Mouse (Mus musculus): ENCODE data around the gene Kif19a. TPM values are rescaled to one million over a fixed set of nuclear protein-coding genes. Genes with fewer than 3 reads are reported as not detected.

Gene Kif19a
- total RNA-seq, 2 experiments from 2014 or later, result 0.99 to 1.6 TPM

DNA sequence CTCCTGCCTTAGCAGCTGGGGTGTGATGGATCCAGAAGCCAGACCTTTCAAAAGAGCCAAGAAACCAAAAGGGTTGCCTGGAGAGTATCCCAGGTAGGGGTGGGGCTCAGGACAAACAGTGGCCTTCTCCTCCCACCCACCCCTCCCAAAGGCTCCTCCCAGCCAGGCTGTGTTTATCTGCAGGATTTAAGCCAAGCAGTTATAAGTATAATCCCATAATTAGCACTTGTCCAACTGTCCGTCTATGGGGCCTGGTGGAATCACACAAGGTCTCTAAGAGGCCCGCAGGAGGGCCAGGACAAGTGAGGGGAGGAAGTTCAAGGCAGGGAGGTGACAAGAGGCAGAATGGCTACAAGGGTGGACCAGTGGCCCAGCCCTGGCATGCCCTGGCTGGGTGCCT lies 6.7 kb downstream of the Kif19a start:
- no peak for DNase-seq (ENCODE audit: low spot score in 2 of 2)

DNA sequence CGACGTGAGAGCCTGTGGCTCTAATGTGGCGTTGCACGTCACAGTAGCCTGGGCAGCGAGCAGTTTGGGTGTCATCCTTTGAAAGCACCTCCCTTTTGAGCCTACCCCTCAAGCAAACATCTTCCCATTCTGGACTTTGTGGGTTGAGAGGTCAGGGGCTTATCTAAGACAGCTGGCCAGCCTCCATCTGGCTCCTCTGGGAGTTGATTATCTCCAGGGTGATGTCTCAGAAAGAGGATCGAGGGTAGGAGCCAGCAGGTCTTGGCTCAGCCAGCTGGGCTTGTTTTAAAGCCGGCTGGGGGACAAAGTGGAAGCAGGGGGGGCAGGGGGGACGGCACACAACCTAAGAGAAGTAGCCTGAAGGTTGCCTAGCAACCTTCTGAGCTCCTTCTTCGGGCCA lies 14.9 kb downstream of the Kif19a start:
- no peak for DNase-seq (ENCODE audit: low spot score in 2 of 2)

DNA sequence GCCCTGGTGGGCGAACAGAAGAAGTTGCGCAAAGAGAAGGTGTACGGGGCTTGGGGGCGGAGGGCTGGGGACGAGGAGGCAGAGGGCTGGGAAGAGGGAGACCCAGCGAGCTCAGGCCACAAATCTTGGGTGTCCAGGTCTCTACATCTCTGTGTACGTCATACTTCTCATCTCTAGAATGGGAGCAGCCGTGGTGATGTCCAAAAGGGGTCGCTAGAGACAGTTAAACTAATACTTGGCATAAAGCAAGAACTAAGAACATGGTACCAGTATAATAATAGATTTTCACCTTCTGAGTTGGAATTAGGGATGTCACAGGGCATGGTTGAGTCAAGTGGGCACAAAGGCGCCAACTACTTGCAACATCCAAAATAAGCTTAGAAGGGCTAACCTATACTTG lies 20.7 kb downstream of the Kif19a start:
- DNase-seq (ENCODE audit: low spot score in 2 of 2), result no peak

DNA sequence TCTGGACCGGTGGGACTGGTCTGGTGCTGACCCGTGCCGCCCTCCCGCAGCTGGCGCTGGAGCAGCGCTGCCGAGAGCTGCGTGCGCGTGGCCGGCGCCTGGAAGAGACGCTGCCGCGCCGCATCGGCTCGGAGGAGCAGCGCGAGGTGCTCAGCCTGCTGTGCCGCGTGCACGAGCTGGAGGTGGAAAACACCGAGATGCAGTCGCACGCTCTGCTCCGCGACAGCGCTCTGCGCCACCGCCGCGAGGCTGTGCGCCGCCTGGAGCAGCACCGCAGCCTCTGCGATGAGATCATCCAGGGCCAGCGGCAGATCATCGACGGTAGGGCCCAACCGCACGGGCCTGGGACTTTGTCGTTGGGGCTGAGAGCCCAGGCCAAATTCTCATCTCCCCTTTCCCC lies 21.1 kb downstream of the Kif19a start:
- no peak for DNase-seq (ENCODE audit: low spot score in 2 of 2)

DNA sequence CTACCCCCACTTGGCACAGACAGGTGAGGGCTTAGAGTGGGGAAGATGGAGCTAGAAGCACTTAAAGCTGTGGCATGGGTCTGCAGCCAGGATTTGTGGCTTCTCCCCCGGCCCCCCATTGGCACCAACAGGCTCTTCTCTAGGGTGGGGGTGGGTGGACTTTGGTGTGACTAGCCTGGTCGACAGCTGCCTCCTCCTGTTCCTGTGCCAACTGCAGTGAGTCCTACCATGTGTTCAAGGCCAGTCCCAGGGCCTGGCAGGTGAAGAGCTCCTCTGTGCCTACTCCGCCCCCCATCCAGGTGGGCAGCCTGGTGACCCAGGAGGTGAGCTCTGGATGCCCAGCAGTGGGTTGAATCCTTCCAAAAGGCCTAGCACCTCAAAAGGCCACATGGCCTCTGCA lies 22.4 kb downstream of the Kif19a start:
- no peak for DNase-seq (ENCODE audit: low spot score in 2 of 2)

DNA sequence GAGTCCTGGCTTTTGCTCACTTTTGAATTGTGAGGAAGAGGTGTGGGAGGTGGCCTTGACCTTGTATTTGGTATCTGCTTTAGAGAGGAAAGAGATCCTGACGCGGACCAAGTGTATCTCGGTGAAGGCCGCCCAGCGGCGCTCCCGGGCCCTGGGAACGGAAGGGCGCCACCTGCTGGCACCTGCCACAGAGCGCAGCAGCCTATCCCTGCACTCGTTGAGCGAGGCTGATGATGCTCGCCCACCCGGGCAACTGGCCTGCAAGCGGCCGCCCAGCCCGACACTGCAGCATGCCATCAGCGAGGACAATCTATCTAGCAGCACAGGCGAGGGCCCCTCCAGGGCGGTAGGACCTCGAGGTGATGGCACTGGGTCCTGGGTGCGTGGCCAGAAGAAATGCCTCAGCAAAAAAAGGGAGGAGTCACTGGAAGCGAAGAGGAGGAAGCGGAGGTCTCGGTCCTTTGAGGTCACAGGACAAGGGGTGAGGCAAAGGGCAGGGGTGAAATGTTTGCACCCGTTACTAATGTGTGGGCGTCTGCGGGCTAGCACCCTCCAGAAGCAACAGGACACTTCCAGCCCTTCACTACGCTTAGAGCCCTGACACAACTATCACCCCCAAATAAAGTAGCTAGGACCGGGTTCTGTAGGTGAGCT lies 24.0 kb downstream of the Kif19a start:
- peak; percentile 60 to 64 for DNase-seq (ENCODE audit: low spot score in 2 of 2)

DNA sequence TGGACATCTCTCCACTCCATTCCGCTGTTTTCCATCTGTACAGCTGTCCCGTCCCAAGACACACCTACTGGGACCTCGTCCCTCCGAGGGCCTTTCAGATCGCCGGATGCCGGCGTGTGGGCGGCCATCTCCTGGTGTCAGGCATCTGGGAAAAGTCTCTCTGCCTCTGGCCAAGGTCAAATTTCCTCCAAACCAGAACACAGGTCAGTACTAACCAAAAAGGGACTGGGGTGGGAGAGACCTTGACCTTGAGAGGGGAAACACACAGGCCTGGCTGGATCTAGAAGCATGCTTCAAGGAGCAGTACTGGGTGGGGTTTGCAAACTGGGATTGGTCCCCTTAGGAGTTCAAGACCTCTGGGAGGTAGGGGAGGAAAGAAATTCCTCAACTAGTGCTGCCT lies 24.5 kb downstream of the Kif19a start:
- DNase-seq (ENCODE audit: low spot score in 2 of 2), result no peak

DNA sequence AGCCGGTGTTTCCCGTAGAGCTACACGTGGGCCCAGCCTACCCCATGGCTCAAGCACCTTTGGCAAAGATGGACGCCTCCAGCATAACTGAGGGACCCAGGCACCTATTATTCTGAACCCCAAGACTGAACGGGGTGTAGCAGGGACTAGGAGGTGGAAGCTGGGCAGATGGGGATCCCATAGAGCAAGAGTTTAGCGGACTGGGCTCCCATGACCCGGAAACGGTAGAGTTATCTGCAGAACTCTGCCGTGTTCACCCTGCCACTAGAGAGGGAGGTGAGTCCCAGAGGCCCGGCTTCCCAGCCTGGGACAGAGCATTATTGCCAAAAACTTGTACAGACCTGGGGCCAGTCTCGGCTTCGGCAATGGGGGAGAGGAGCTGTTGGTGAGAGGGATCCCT lies 25.0 kb downstream of the Kif19a start:
- no peak for DNase-seq (ENCODE audit: low spot score in 2 of 2)

DNA sequence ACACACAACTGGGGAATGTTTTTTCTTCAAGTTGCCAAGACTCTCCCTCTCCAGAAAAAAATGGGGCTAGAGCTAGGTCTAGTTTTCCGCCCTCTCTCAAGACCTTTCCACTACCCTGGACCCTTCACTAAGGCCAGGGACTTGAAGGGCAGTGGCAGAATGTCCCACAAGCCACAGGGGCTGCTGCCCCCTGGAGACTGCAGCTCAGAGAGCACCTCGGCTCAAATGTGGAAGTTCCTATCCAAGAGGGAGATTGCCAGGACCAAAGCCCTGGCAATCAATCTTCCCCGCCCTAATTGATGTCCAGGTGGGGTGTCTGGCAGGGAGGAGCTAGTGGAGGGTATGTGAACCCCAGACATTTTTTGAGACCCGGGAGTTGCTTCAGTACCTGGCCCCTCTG lies 25.7 kb downstream of the Kif19a start:
- DNase-seq (ENCODE audit: low spot score in 2 of 2), result no peak

DNA sequence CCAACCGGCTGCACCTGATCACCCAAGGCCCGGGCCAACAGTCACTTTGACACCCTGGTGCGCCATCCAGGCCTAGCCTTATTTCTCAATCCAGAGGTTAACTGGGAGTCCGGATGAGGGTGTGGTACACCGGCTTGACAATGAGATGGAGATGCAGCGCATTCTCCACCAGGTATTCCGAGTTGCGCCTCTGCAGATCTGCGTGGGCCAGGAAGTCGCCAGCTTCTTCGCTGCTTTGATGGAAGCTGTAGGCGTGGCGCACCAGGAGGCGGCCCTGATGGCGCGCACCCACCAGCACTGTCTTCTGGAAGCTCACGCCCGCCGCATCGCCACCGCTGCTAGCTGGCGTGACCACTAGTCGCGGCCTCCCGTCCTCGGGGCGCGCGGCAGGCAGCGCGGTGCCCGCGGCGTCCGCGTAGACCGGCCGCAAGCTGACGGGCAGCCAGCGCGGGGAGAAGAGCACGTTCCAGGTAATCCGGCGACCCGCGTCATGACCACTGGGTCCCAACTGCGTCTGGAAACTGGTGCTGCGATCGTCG lies 26.2 kb downstream of the Kif19a start:
- DNase-seq (ENCODE audit: low spot score in 2 of 2), result no peak

DNA sequence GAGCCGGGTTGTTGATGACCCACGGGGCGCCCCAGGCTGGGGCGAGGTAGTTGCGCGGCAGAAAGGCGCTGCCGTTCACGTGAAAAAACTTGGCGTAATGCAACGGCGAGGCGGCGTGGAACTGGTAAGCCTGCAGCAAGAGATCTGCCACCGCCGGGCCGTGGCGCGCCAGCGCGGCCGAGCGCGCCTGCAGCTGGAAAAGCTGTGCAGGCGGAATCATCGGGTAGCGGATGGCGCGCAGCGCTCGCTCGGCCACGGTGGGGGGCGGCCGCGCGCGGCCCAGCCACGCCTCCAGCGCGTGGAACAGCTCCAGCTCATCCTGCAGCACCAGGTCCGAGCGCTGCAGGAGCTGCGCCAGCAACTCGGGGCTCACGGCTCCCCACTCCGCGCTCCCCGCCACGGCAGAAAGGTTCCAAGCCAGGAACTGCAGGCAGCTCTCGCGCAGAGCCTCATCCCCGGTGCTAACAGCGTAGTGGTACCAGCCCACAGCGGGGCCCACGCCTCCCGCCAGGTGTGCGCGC lies 26.8 kb downstream of the Kif19a start:
- DNase-seq (ENCODE audit: low spot score in 2 of 2), result no peak

DNA sequence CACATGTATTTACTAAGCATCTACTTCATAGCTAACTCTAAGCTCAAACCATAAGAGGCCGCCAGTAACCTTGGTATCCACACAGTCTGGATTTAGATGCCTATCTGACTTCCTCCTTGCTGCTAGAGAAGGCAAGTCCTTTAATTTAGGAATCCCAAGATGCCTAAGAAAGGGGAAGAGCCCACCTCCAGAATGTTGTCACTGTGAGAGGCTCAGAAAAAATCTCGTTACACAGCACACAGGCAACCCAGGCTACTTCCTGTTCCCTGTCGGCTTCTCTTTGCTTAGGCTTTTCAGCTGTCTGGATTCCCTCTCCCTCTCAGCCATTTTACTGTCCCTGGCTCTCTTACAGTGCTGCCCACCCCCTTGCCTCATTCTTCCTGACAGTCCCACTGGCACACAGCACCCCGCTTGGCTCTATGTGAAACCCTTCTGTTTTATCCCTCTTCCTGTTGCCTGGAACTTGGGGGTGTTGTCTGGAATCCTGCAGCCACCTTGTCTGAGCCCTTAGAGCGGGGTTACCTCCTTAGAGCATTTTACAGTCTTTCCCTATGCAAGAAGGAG lies 27.8 kb downstream of the Kif19a start:
- DNase-seq (ENCODE audit: low spot score in 2 of 2), result no peak

DNA sequence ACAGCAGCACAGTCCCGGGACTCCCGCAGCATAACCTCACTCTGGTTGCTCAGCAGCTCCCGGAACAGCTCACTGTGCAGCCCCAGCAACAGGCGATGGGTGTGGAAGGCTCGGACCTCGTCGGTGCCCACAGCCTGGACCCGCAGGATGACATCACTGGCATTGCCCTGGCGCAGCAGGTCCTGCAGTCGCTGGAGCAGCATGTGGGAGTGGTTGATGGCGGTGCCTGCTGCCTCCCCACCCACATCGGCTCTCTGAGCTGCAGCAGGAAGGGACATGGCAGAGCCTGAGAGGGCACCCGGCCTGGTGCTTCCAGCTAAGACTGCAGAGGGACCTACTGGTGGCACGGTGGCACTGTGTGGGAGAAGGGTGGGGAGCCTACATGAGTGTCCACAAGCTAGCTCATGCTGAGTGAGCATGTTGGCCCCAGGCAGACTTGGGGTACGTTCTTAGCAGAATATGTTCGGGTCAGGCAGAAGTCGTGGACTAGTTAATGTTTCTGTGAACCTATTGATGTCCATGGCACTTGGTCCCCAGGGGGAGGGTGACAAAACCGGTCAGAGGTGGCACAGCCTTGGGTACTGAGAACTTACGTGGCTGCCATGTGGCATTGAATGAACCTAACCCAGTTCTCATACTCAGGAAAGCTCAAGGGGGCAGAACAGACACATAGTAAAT lies 28.8 kb downstream of the Kif19a start:
- DNase-seq (ENCODE audit: low spot score in 2 of 2), result no peak

DNA sequence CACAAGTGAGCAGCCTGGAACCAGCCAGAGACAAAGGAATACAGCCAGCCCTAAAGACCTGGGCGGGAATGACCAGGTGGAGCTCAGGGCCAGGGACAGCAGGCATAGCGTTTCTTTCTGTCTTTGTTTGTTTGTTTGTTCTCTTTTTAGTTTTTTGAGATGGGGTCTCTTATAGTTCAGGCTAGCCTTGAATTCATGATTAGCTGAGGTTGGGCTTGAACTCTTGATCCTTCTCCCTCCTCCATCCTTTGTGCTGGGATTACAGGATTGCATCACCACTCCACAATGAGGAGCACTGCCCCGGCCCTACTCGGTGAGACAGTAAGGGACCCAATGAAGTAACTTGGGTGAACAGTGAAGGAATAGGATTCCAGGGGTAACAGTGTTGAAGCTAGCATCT lies 29.5 kb downstream of the Kif19a start:
- no peak for DNase-seq (ENCODE audit: low spot score in 2 of 2)

DNA sequence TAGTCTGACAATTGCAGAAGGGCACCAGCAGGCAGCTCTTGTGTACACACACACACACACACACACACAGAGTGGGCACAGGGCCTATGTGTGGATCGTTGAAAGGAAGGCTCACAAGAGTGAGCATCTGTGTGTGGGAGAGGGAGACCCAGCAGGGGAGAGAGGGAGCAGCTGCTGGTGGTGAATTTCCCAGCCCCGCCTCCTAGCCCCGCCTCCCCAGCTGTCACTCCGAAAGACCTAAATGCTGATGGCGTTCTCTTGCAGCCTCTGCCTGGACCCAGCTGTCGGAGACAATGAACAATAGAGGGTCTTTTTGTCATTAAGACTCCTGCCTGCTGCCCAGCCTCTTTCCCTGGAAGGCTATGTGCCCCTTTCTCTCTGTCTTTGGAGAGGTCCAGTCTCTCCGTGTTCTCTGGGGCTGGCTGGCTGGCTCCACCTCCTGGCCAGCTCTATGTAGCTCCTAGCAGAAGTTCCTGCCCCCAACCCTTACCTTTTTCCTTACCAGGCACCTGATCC lies 30.1 kb downstream of the Kif19a start:
- DNase-seq (ENCODE audit: low spot score in 2 of 2), result no peak

DNA sequence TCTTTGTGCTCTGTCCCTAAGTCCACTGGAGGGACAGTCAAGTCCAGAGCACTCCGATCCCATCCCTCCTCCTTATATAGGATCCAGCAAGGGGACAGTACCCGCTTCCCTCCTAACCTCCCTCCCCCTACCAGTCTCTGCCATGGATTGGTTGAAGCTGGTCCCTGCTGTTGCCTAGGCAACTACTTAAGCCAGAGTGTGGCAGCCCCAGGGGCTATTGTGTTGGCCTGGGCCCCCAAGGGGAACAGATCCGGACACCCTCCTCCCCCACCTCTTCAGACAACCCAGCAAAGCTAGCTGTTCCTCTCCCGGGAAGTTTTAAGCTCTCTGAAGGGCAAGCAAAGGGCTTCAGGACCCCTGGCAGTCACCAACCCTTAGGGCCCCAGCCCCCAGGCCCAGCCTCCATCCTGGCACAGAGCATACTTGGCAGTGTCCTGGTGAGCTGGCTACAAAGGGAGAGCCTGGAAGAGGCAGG lies 30.7 kb downstream of the Kif19a start, which contains the start of gene Btbd17:
TSS of gene Btbd17 (minus strand) at position 98 of the 475 bp plus-strand sequence.
- DNase-seq (ENCODE audit: low spot score in 2 of 2), result no peak

DNA sequence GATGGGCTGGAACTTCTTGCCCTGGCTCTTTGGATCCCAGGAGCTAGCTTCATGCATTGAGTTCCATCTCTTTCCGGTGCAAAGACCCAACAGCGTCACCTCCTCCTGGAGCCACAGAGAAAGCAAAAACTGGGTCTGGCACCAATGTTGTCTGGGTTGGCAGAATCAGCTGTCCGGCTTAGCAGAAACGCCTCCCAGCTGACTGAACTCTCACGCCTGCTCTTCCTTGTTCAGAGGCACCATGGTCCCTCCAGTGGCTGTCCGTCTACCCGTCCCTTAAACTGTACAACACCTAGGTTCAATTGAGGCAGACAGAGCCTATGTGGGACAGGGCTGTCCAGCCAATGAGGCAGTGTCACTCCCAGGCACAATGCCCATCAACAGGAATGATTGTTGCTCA lies 32.0 kb downstream of the Kif19a start:
- DNase-seq (ENCODE audit: low spot score in 2 of 2), result no peak

DNA sequence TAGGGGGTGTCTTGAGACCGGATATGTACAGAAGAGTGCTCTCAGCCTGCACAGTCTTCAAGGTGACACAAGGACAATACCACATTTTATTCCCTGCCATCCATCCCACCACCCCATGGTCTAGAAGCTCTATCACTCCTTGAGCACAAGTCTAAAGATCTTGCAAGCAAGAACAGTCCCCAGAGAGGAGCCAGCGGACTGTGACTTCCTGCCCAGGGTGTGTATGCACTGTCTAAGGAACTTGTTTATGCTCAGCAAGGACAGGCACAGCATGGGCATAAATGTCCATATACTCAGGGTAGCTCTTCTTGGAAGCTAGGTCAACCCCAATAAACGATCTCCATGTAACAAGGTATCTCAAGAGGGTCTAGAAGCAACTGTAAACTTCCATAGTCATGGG lies 32.8 kb downstream of the Kif19a start:
- DNase-seq (ENCODE audit: low spot score in 2 of 2), result no peak

DNA sequence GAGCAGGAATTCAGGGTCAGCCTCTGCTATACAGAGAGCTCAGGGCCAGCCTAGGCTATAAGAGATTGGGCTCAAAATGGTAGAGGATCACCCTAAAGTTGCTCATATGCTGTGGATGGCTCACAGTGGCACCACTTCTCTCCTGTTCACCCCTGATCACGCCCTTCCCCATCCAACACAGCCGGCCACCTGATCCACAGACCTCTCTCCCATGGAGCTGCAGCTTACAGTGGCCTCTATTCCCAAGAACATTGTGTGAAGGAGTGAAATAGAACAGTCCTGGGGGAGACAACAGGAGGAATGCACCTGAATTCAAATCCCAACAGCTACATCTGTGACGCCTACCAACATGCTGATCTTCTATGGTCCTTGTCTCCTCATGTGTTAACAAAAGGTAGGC lies 33.4 kb downstream of the Kif19a start, which contains the start of gene Gpr142:
TSS of gene Gpr142 (plus strand) at position 301 of the 400 bp plus-strand sequence.
- no peak for DNase-seq (ENCODE audit: low spot score in 2 of 2)

DNA sequence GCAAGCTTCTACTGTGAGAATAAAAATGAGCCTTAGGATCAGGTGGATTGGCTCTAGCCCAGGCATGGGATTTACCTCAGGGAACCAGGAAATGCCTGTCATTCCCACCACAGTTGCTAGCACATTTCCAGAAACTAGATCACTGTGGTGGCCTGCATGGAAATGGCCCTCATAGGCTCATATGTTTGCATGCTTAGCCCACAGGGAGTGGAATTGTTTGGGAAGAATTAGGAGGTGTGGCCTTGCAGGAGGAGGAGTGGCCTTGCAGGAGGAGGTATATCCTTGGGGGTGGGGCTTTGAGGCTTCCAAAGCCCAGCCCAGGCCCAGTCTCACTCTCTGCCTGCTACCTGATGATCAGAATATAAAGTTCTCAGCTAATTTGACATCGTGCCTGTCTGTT lies 36.7 kb downstream of the Kif19a start:
- no peak for DNase-seq (ENCODE audit: low spot score in 2 of 2)

DNA sequence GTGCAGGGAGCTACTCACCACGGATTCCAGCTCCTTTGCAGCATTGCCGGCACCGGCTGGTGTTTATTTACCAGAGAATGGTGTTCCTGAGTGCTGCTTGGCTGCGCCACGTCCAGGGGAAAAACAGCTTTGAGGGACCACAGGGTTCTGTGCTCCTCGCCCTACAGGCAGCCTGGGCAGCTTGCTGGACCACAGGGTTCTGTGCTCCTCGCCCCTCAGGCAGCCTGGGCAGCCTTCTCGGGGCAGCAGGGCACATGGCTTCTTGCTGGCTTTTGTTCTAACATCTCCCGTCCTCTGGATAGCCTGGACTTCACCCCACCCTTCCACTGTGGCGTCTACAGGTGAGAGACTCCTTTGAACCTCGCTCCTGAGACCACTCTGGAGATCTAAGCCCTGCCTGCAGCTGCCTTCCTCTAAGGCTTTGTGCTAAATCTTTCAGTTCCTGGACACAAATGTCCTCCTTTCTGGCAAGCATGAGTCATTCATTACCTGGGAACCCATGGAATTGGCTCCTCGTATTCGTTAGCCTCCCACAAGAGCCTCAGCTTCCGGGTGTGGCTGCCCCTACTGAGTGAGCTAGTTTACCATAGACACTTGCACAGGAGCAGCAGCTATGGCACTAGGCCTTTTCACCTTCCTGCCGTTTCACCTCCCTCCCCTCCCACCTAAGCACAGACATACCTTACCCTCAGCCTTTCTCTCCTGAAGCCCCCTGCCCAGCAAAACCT lies 37.5 kb downstream of the Kif19a start:
- no peak for DNase-seq (ENCODE audit: low spot score in 2 of 2)
